Mouse (Mus musculus) forebrain, embryonic 14.5 days (tissue): ENCODE data around the gene Sypl. TPM values are rescaled to one million over a fixed set of nuclear protein-coding genes. Genes with fewer than 3 reads are reported as not detected.

Experiments
- ATAC-seq: fragments of 200-750 bp; cut with Nextera tagmentation; 2 replicates; pipeline ENCODE4 v1.8.0; 2017; ENCODE audit warnings: mild to moderate bottlenecking, moderate library complexity
- DNase-seq: peaks from one replicate; pipeline ENCODE4 v3.0.0-alpha.2; 2015; ENCODE audit warnings: low spot score
- H3K27ac ChIP-seq: fragments of 300-500 bp; sonication (generic); 2 replicates; pipeline ENCODE4 v1.5.1; 2014; ENCODE audit warnings: low read depth, mild to moderate bottlenecking, control low read depth, low read length, moderate library complexity
- H3K27me3 ChIP-seq: fragments of 300-500 bp; sonication (generic); replicated peaks from 2 replicates; pipeline ENCODE4 v1.6.1; 2014; ENCODE audit warnings: low read length, control low read depth, mixed read lengths; ENCODE audit not compliant: control insufficient read depth, insufficient read depth
- H3K36me3 ChIP-seq: fragments of 300-500 bp; sonication (generic); 2 replicates; pipeline ENCODE4 v1.6.1; 2014; ENCODE audit warnings: low read length, control low read depth; ENCODE audit not compliant: control insufficient read depth, insufficient read depth
- H3K4me1 ChIP-seq: fragments of 300-500 bp; sonication (generic); 2 replicates; pipeline ENCODE4 v1.6.1; 2014; ENCODE audit warnings: antibody characterized with exemption, low read length, control low read depth; ENCODE audit not compliant: control insufficient read depth, insufficient read depth
- H3K4me2 ChIP-seq: fragments of 300-500 bp; sonication (generic); 2 replicates; pipeline ENCODE4 v1.6.1; 2014; ENCODE audit warnings: mild to moderate bottlenecking, control low read depth, low read length
- H3K4me3 ChIP-seq: fragments of 300-500 bp; sonication (generic); 2 replicates; pipeline ENCODE4 v1.5.1; 2014; ENCODE audit warnings: low read depth, low read length, control low read depth
- H3K9ac ChIP-seq: fragments of 300-500 bp; sonication (generic); 2 replicates; pipeline ENCODE4 v1.6.1; 2014; ENCODE audit warnings: mild to moderate bottlenecking, low read length, control low read depth, moderate library complexity
- H3K9me3 ChIP-seq: fragments of 300-500 bp; sonication (generic); replicated peaks from 2 replicates; pipeline ENCODE4 v1.6.1; 2016; ENCODE audit warnings: low read length, control low read depth, mixed read lengths; ENCODE audit not compliant: control insufficient read depth
- WGBS: fragments of 180-500 bp; shearing (Covaris S2); extraction: QIAGEN DNeasy Blood & Tissue Kit; methylation state at CpG from one replicate; pipeline ENCODE4 v1.1.7; 2014; 5-methylcytosine and 5-hydroxymethylcytosine counted together
- polyA plus RNA-seq: library from polyadenylated mRNA; unstranded; fragments of >200 nt; fragmentation: Nextera tagmentation; extraction: Ambion mirVana; gene quantifications from 2 replicates; pipeline ENCODE4 v1.2.1, GENCODE M21; 2014

Sypl gene
- polyA plus RNA-seq: 41.7 and 47.2 TPM in 2 replicates

GRCm38 (mm10) chr12:32953596-32954215, at the start of gene Sypl:
TSS of gene Sypl (plus strand) at chr12:32953891.
- Histone ChIP-seq H3K27me3 (no peaks in the 10 kb centered on the region), H3K27ac (peak within 1 kb of the TSS; percentile 94), H3K36me3 (no peaks in the 10 kb centered on the region), H3K9ac (peak within 1 kb of the TSS; percentile 91), H3K4me1 (peaks cover 12% of the 10 kb centered on the region), H3K4me3 (peak within 1 kb of the TSS; percentile 76), H3K4me2 (peak within 1 kb of the TSS; percentile 85), H3K9me3 (no peaks in the 10 kb centered on the region)
- ATAC-seq (peak; percentile 96), DNase-seq (peak; percentile 99)
- WGBS: under 1% methylated on average over 44 of the region's 52 CpGs

GRCm38 (mm10) chr12:32909686-32910085, 44.0 kb upstream of the Sypl start:
- Histone ChIP-seq H3K4me3 (no peak overlapping the region), H3K4me1 (peaks cover 4% of the 10 kb centered on the region; the same call in 1 of the 2 replicates), H3K9me3 (no peaks in the 10 kb centered on the region), H3K4me2 (no peak overlapping the region), H3K9ac (no peak overlapping the region), H3K27ac (no peak overlapping the region), H3K27me3 (no peaks in the 10 kb centered on the region), H3K36me3 (no peaks in the 10 kb centered on the region)
- DNase-seq (no peak), ATAC-seq (no peak; the same call in 1 of the 2 replicates)
- 54% methylated on average over 10 of the region's 10 CpGs for WGBS

- Histone ChIP-seq H3K4me1 (peaks cover 4% of the 10 kb centered on the region; the same call in 1 of the 2 replicates), H3K27ac (no peak overlapping the region), H3K4me3 (no peak overlapping the region), H3K9ac (0 out of 2 replicates have a peak overlapping the region, but pooled peaks have one; percentile 13), H3K4me2 (peak overlapping the region; percentile 35), H3K9me3 (no peaks in the 10 kb centered on the region), H3K36me3 (no peaks in the 10 kb centered on the region), H3K27me3 (no peaks in the 10 kb centered on the region)
- WGBS: 12% methylated on average over 11 of the region's 11 CpGs
- DNase-seq (peak; percentile 97), ATAC-seq (peak; percentile 87)
These were observed 43.6 kb upstream of the Sypl start for GRCm38 (mm10) chr12:32910092-32910491.

- ATAC-seq (peak; percentile 72), DNase-seq (peak; percentile 83)
- no peaks in the 10 kb centered on the region for H3K36me3 ChIP-seq
- H3K4me1 ChIP-seq: peaks cover 4% of the 10 kb centered on the region; the same call in 1 of the 2 replicates
- H3K27ac ChIP-seq: no peak overlapping the region
- no peak overlapping the region for H3K4me3 ChIP-seq
- peak overlapping the region; percentile 13; the same call in 1 of the 2 replicates for H3K9ac ChIP-seq
- H3K9me3 ChIP-seq: no peaks in the 10 kb centered on the region
- 35% methylated on average over 15 of the region's 15 CpGs for WGBS
- H3K27me3 ChIP-seq: no peaks in the 10 kb centered on the region
- H3K4me2 ChIP-seq: peak overlapping the region; percentile 35
These were observed 43.0 kb upstream of the Sypl start for GRCm38 (mm10) chr12:32910560-32911194.

- H3K4me1 ChIP-seq: peaks cover 4% of the 10 kb centered on the region; the same call in 1 of the 2 replicates
- no peaks in the 10 kb centered on the region for H3K9me3 ChIP-seq
- 21% methylated on average over 4 of the region's 4 CpGs for WGBS
- H3K27ac ChIP-seq: no peak overlapping the region
- DNase-seq (no peak), ATAC-seq (no peak)
- H3K4me2 ChIP-seq: no peak overlapping the region
- no peak overlapping the region for H3K4me3 ChIP-seq
- H3K9ac ChIP-seq: no peak overlapping the region
- H3K36me3 ChIP-seq: no peaks in the 10 kb centered on the region
- H3K27me3 ChIP-seq: no peaks in the 10 kb centered on the region
These were observed 42.1 kb upstream of the Sypl start for GRCm38 (mm10) chr12:32911569-32911968.

GRCm38 (mm10) chr12:32912772-32913171, 40.9 kb upstream of the Sypl start:
- H3K9me3 ChIP-seq: no peaks in the 10 kb centered on the region
- 84% methylated on average over 5 of the region's 5 CpGs for WGBS
- no peak for ATAC-seq
- no peak overlapping the region for H3K4me2 ChIP-seq
- H3K27me3 ChIP-seq: no peaks in the 10 kb centered on the region
- no peaks in the 10 kb centered on the region for H3K36me3 ChIP-seq
- H3K27ac ChIP-seq: no peak overlapping the region
- no peak overlapping the region for H3K9ac ChIP-seq
- no peak overlapping the region for H3K4me3 ChIP-seq
- H3K4me1 ChIP-seq: peaks cover 4% of the 10 kb centered on the region; the same call in 1 of the 2 replicates
- no peak for DNase-seq

- Histone ChIP-seq H3K36me3 (no peaks in the 10 kb centered on the region), H3K27me3 (no peaks in the 10 kb centered on the region), H3K9ac (no peak overlapping the region), H3K4me1 (no peaks in the 10 kb centered on the region), H3K27ac (no peak overlapping the region), H3K4me2 (no peak overlapping the region), H3K9me3 (no peaks in the 10 kb centered on the region), H3K4me3 (no peak overlapping the region)
- DNase-seq (no peak), ATAC-seq (no peak)
- WGBS: 86% methylated on average over 7 of the region's 7 CpGs
These were observed 35.0 kb upstream of the Sypl start for GRCm38 (mm10) chr12:32918683-32919082.

GRCm38 (mm10) chr12:32919091-32919490, 34.6 kb upstream of the Sypl start:
- no peaks in the 10 kb centered on the region for H3K27me3 ChIP-seq
- no peaks in the 10 kb centered on the region for H3K9me3 ChIP-seq
- H3K4me1 ChIP-seq: no peaks in the 10 kb centered on the region
- no peak overlapping the region for H3K9ac ChIP-seq
- ATAC-seq (no peak), DNase-seq (no peak)
- H3K4me2 ChIP-seq: no peak overlapping the region
- no peak overlapping the region for H3K4me3 ChIP-seq
- 45% methylated on average over 3 of the region's 3 CpGs for WGBS
- H3K27ac ChIP-seq: no peak overlapping the region
- H3K36me3 ChIP-seq: no peaks in the 10 kb centered on the region

- H3K9me3 ChIP-seq: no peaks in the 10 kb centered on the region
- H3K4me1 ChIP-seq: no peaks in the 10 kb centered on the region
- H3K36me3 ChIP-seq: no peaks in the 10 kb centered on the region
- WGBS: 87% methylated on average over 5 of the region's 5 CpGs
- H3K27ac ChIP-seq: no peak overlapping the region
- H3K4me2 ChIP-seq: no peak overlapping the region
- H3K9ac ChIP-seq: no peak overlapping the region
- DNase-seq (no peak), ATAC-seq (no peak)
- H3K27me3 ChIP-seq: no peaks in the 10 kb centered on the region
- H3K4me3 ChIP-seq: no peak overlapping the region
These were observed 34.2 kb upstream of the Sypl start for GRCm38 (mm10) chr12:32919527-32919926.
